10 mouse cellular contexts compared by ENCODE assay signal in the genomic region with DNA sequence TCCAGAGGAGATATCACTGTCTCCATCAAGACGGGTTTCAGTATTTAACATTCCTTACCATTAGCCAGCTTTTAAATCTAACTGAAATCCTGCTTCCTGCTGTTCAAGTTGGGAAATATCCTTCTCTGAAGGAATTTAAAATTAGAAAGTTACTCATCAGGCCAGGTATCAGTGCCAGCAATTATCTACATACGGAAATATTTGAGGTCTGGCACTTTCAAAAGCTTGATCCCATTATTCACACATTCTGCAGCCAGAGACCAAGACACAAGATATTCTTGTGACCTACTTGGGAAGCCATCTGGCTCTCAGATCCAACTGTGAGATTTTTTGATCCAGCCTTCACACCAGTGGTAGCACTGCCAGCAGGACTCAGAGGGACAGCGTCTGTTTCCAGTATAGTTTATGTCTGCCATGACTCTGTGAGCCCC.
A peak's percentile ranks its signal among the peaks of the same experiment; 100 is the strongest.
DNase-seq lines count a peak whose midpoint lies in the region; ATAC-seq lines count a peak whose summit lies in the region.
"Had no signal": no experiment of that assay in that cellular context is flagged by ENCODE, and none has a peak within 500 bp of the region (broad histone marks: within the 10 kb centered on the region; RNA-seq: fewer than 3 reads in every experiment).

No protein-coding gene starts in this region.

- no peak for ATAC-seq in monocyte, adult 5-6 weeks (replicated peaks; ENCODE audit: insufficient number of reproducible peaks, low FRiP score, low TSS enrichment, poor library complexity, severe bottlenecking)

- intact Hi-C loops in heart, postnatal 25 days (cut with DNase I) = no loop called here

- DNase-seq in heart, adult 18-20 months = peak; percentile 16 to 33
- DNase-seq in heart, postnatal 25 days (ENCODE audit: low spot score) = no peak
- DNase-seq in right cerebral cortex, adult 18-20 months = peak; percentile 20
- DNase-seq in right cerebral cortex, postnatal 25 days = no peak
- DNase-seq in cerebellum, adult 8-10 months = peak; percentile 5
- DNase-seq in telencephalon, adult 2 months (ENCODE audit: low read depth, low spot score) = peak; percentile 39
- DNase-seq in natural killer cell, adult 2 months (ENCODE audit: low spot score in 2 of 2) = no peak
- DNase-seq: kidney, adult 18-20 months; thymus, postnatal 36 days had no signal

Comparison
In these comparisons a context has a peak if more than half of its experiments do, and no peak if none do; other contexts are left out.
1. DNase-seq: peak in heart, adult 18-20 months (2 of 2), right cerebral cortex, adult 18-20 months (single experiment), cerebellum, adult 8-10 months (single experiment) and telencephalon, adult 2 months (single experiment); none in heart, postnatal 25 days (single experiment), right cerebral cortex, postnatal 25 days (single experiment) and natural killer cell, adult 2 months (0 of 2).